Mouse (Mus musculus) forebrain, embryonic 16.5 days (tissue): Measurements from ENCODE around the gene Dedd2. TPM values are rescaled to one million over a fixed set of nuclear protein-coding genes. Genes with fewer than 3 reads are reported as not detected.

ENCODE experiments used
- ATAC-seq: fragments of 200-750 bp; cut with Nextera tagmentation; 2 replicates; pipeline ENCODE4 v1.8.0; 2017; ENCODE audit warnings: mild to moderate bottlenecking, moderate library complexity
- H3K27ac ChIP-seq: fragments of 300-500 bp; sonication (generic); 2 replicates; pipeline ENCODE4 v1.5.1; 2014; ENCODE audit warnings: low read length, control low read depth
- H3K27me3 ChIP-seq: fragments of 300-500 bp; sonication (generic); replicated peaks from 2 replicates; pipeline ENCODE4 v1.6.1; 2014; ENCODE audit warnings: low read length; ENCODE audit not compliant: control insufficient read depth, insufficient read depth
- H3K36me3 ChIP-seq: fragments of 300-500 bp; sonication (generic); 2 replicates; pipeline ENCODE4 v1.6.1; 2014; ENCODE audit not compliant: control insufficient read depth, insufficient read depth
- H3K4me1 ChIP-seq: fragments of 300-500 bp; sonication (generic); replicated peaks from 2 replicates; pipeline ENCODE4 v1.6.1; 2014; ENCODE audit warnings: low read length; ENCODE audit not compliant: control insufficient read depth, insufficient read depth
- H3K4me2 ChIP-seq: fragments of 300-500 bp; sonication (generic); 2 replicates; pipeline ENCODE4 v1.6.1; 2014; ENCODE audit warnings: mild to moderate bottlenecking, low read length, control low read depth
- H3K4me3 ChIP-seq: fragments of 300-500 bp; sonication (generic); replicated peaks from 2 replicates; pipeline ENCODE4 v1.5.1; 2014; ENCODE audit warnings: mild to moderate bottlenecking, low read length, control low read depth
- H3K9ac ChIP-seq: fragments of 300-500 bp; sonication (generic); replicated peaks from 2 replicates; pipeline ENCODE4 v1.6.1; 2014; ENCODE audit warnings: low read depth, low read length, control low read depth
- H3K9me3 ChIP-seq: fragments of 300-500 bp; sonication (generic); 2 replicates; pipeline ENCODE4 v1.6.1; 2016; ENCODE audit warnings: low read length; ENCODE audit not compliant: control insufficient read depth
- WGBS: fragments of 180-500 bp; shearing (Covaris S2); extraction: QIAGEN DNeasy Blood & Tissue Kit; methylation state at CpG from one replicate; pipeline ENCODE4 v1.1.7; 2014; 5-methylcytosine and 5-hydroxymethylcytosine counted together
- polyA plus RNA-seq: library from polyadenylated mRNA; unstranded; fragments of >200 nt; fragmentation: Nextera tagmentation; extraction: Ambion mirVana; gene quantifications from 2 replicates; pipeline ENCODE4 v1.2.1, GENCODE M21; 2015

Gene Dedd2
- polyA plus RNA-seq, 1 experiment from 2014 or later, result 15.0 TPM

- 22% methylated on average over 17 of the region's 17 CpGs for WGBS
Observed at GRCm38 (mm10) chr7:25263968-25264870, 43.8 kb upstream of the Dedd2 start.

GRCm38 (mm10) chr7:25261896-25262295 lies 41.5 kb upstream of the Dedd2 start:
- WGBS, result 71% methylated on average over 1 of the region's 1 CpGs

More at GRCm38 (mm10) chr7:25263968-25264870, 43.8 kb upstream of the Dedd2 start:
- no peak overlapping the region for H3K4me2 ChIP-seq
- H3K4me1 ChIP-seq, result peaks cover 11% of the 10 kb centered on the region
- ATAC-seq, result no peak
- no peak overlapping the region for H3K27ac ChIP-seq
- no peaks in the 10 kb centered on the region for H3K9me3 ChIP-seq
- H3K36me3 ChIP-seq, result no peaks in the 10 kb centered on the region
- no peak overlapping the region for H3K9ac ChIP-seq
- no peak overlapping the region for H3K4me3 ChIP-seq
- no peaks in the 10 kb centered on the region for H3K27me3 ChIP-seq

GRCm38 (mm10) chr7:25251822-25252221 lies 31.4 kb upstream of the Dedd2 start:
- Histone ChIP-seq H3K4me1 (peaks cover 34% of the 10 kb centered on the region), H3K9me3 (no peaks in the 10 kb centered on the region), H3K9ac (peak overlapping the region; percentile 54; the same call in 1 of the 2 replicates), H3K27me3 (no peaks in the 10 kb centered on the region), H3K36me3 (no peaks in the 10 kb centered on the region), H3K4me3 (peak overlapping the region; percentile 80), H3K4me2 (peak overlapping the region; percentile 83), H3K27ac (peak overlapping the region; percentile 43)
- no peak for ATAC-seq
- 13% methylated on average over 8 of the region's 8 CpGs for whole genome bisulfite sequencing

More at GRCm38 (mm10) chr7:25261896-25262295, 41.5 kb upstream of the Dedd2 start:
- no peaks in the 10 kb centered on the region for H3K36me3 ChIP-seq
- no peak overlapping the region for H3K27ac ChIP-seq
- no peak for ATAC-seq
- H3K4me2 ChIP-seq, result no peak overlapping the region
- no peak overlapping the region for H3K9ac ChIP-seq
- H3K4me3 ChIP-seq, result no peak overlapping the region
- H3K27me3 ChIP-seq, result no peaks in the 10 kb centered on the region
- peaks cover 2% of the 10 kb centered on the region for H3K4me1 ChIP-seq
- H3K9me3 ChIP-seq, result no peaks in the 10 kb centered on the region

GRCm38 (mm10) chr7:25251071-25251791 lies 30.8 kb upstream of the Dedd2 start:
- Histone ChIP-seq H3K27me3 (no peaks in the 10 kb centered on the region), H3K4me1 (peaks cover 40% of the 10 kb centered on the region), H3K4me3 (peak overlapping the region; percentile 80), H3K36me3 (no peaks in the 10 kb centered on the region), H3K9me3 (no peaks in the 10 kb centered on the region), H3K27ac (peak overlapping the region; percentile 43), H3K4me2 (peak overlapping the region; percentile 83), H3K9ac (peak overlapping the region; percentile 54)
- no peak for ATAC-seq
- WGBS, result 2% methylated on average over 22 of the region's 22 CpGs

- peak within 1 kb of the TSS; percentile 65 for H3K9ac ChIP-seq
- peak within 1 kb of the TSS; percentile 80 for H3K4me3 ChIP-seq
- peaks cover 46% of the 10 kb centered on the region for H3K4me1 ChIP-seq
- peak within 1 kb of the TSS; percentile 83 for H3K4me2 ChIP-seq
- under 1% methylated on average over 69 of the region's 81 CpGs for WGBS
- no peaks in the 10 kb centered on the region for H3K9me3 ChIP-seq
- peak within 1 kb of the TSS; percentile 90 for H3K27ac ChIP-seq
- no peaks in the 10 kb centered on the region for H3K27me3 ChIP-seq
- ATAC-seq, result peak; percentile 70
- no peaks in the 10 kb centered on the region for H3K36me3 ChIP-seq
Observed at GRCm38 (mm10) chr7:25250141-25250972, 29.9 kb upstream of the Dedd2 start, which contains the start of gene Erf. Gene Erf (minus strand): TSS chr7:25250761.

- H3K9ac ChIP-seq, result peak overlapping the region; percentile 65
- peak overlapping the region; percentile 90 for H3K27ac ChIP-seq
- under 1% methylated on average over 49 of the region's 73 CpGs for WGBS
- H3K4me1 ChIP-seq, result peaks cover 46% of the 10 kb centered on the region
- H3K4me3 ChIP-seq, result peak overlapping the region; percentile 80
- ATAC-seq, result peak; percentile 21
- no peaks in the 10 kb centered on the region for H3K27me3 ChIP-seq
- H3K9me3 ChIP-seq, result no peaks in the 10 kb centered on the region
- H3K4me2 ChIP-seq, result peak overlapping the region; percentile 83
- H3K36me3 ChIP-seq, result no peaks in the 10 kb centered on the region
Observed at GRCm38 (mm10) chr7:25249314-25250140, 29.1 kb upstream of the Dedd2 start.

GRCm38 (mm10) chr7:25248846-25249313 lies 28.5 kb upstream of the Dedd2 start:
- Histone ChIP-seq H3K36me3 (no peaks in the 10 kb centered on the region), H3K4me1 (peaks cover 46% of the 10 kb centered on the region), H3K9me3 (no peaks in the 10 kb centered on the region), H3K27ac (peak overlapping the region; percentile 90), H3K27me3 (no peaks in the 10 kb centered on the region), H3K9ac (peak overlapping the region; percentile 65), H3K4me3 (peak overlapping the region; percentile 80), H3K4me2 (peak overlapping the region; percentile 83)
- peak; percentile 13 for ATAC-seq
- under 1% methylated on average over 25 of the region's 25 CpGs for WGBS

- peak overlapping the region; percentile 80 for H3K4me3 ChIP-seq
- peak overlapping the region; percentile 83 for H3K4me2 ChIP-seq
- peak overlapping the region; percentile 90 for H3K27ac ChIP-seq
- peaks cover 46% of the 10 kb centered on the region for H3K4me1 ChIP-seq
- H3K36me3 ChIP-seq, result no peaks in the 10 kb centered on the region
- peak overlapping the region; percentile 65 for H3K9ac ChIP-seq
- no peaks in the 10 kb centered on the region for H3K27me3 ChIP-seq
- 1% methylated on average over 18 of the region's 18 CpGs for WGBS
- no peaks in the 10 kb centered on the region for H3K9me3 ChIP-seq
- ATAC-seq, result peak; percentile 50
Observed at GRCm38 (mm10) chr7:25248018-25248647, 27.7 kb upstream of the Dedd2 start.
